Mouse (Mus musculus) olfactory bulb, adult 2 months (tissue): ENCODE data around the gene Sel1l2. TPM values are rescaled to one million over a fixed set of nuclear protein-coding genes. Genes with fewer than 3 reads are reported as not detected.
A peak's percentile ranks its signal among the peaks of the same experiment; 100 is the strongest.
"Not testable (repeated sequence)": the region's sequence is repeated elsewhere in the genome, so short reads cannot be mapped to it uniquely, and the experiment has no call there.

ENCODE experiments used
- H3K27ac ChIP-seq: fragments of 200-500 bp; 2 replicates; pipeline ENCODE4 v1.5.1; 2012; ENCODE audit warnings: low read depth, low read length; ENCODE audit not compliant: insufficient read depth
- H3K4me1 ChIP-seq: fragments of 200-500 bp; 2 replicates; pipeline ENCODE4 v1.6.1; 2012; ENCODE audit warnings: low read length; ENCODE audit not compliant: control insufficient read depth, insufficient read depth
- H3K4me3 ChIP-seq: fragments of 200-500 bp; 2 replicates; pipeline ENCODE4 v1.5.1; 2012; ENCODE audit warnings: mild to moderate bottlenecking, low read depth, low read length, moderate library complexity; ENCODE audit not compliant: insufficient read depth
- CTCF ChIP-seq: fragments of 200-500 bp; IDR thresholded peaks from 2 replicates; pipeline ENCODE4 v1.5.1; 2012; ENCODE audit warnings: low read depth, mild to moderate bottlenecking, low read length, moderate library complexity; ENCODE audit not compliant: insufficient read depth
- POLR2A ChIP-seq: fragments of 200-500 bp; IDR thresholded peaks from 2 replicates; pipeline ENCODE4 v1.6.1; 2012; ENCODE audit warnings: mild to moderate bottlenecking, low read depth, low read length, moderate library complexity; ENCODE audit not compliant: insufficient read depth
- WGBS: fragments of 180-500 bp; shearing (Covaris S2); methylation state at CpG from one replicate; pipeline ENCODE4 v1.1.7; 2018; 5-methylcytosine and 5-hydroxymethylcytosine counted together
- polyA plus RNA-seq: library from polyadenylated mRNA; stranded (reverse); fragments of >200 nt; gene quantifications from 2 replicates; pipeline ENCODE4 v1.2.4, GENCODE M21; 2012; ENCODE audit warnings: low replicate concordance; ENCODE audit not compliant: missing spikeins, insufficient read depth, insufficient read length

The Sel1l2 gene
- polyA plus RNA-seq, 1 experiment, result not detected

GRCm38 (mm10) chr2:140237245-140237644, 152.3 kb downstream of the Sel1l2 start:
- TF ChIP-seq POLR2A (no peak), CTCF (no peak)
- no peak overlapping the region; the same call in 1 of the 2 replicates for H3K4me3 ChIP-seq
- 57% methylated on average over 6 of the region's 6 CpGs for WGBS

DNA sequence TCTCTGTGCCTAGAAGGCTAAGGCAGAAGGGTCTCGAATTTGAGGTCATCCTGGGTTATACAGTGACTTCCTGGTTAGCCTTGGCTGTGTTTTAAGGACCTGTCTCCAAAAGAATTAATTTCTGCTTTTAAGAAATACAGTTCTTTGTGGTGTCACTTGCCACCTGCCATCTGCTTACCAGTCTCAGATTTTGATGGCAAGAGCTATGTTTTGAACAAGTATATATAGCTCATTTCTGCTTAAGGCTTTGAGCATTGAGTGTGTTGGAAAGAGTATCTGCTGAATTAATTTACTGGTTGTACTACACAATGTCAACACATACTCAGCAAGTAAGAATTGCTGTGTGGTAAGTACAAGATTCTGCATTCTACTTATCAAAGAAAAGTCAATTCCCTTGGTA, 159.2 kb downstream of the Sel1l2 start:
- no peaks in the 10 kb centered on the region for H3K4me1 ChIP-seq
- TF ChIP-seq POLR2A (no peak), CTCF (no peak)
- H3K4me3 ChIP-seq, result no peak overlapping the region
- 62% methylated on average over 1 of the region's 1 CpGs for WGBS
- H3K27ac ChIP-seq, result no peak overlapping the region

More at GRCm38 (mm10) chr2:140237245-140237644, 152.3 kb downstream of the Sel1l2 start:
- Histone ChIP-seq H3K4me1 (no peaks in the 10 kb centered on the region), H3K27ac (no peak overlapping the region)

GRCm38 (mm10) chr2:140220325-140220724, 169.2 kb downstream of the Sel1l2 start:
- Histone ChIP-seq H3K4me1 (no peaks in the 10 kb centered on the region), H3K4me3 (no peak overlapping the region), H3K27ac (no peak overlapping the region)
- no peak for TF ChIP-seq CTCF
- 76% methylated on average over 8 of the region's 8 CpGs for WGBS

DNA sequence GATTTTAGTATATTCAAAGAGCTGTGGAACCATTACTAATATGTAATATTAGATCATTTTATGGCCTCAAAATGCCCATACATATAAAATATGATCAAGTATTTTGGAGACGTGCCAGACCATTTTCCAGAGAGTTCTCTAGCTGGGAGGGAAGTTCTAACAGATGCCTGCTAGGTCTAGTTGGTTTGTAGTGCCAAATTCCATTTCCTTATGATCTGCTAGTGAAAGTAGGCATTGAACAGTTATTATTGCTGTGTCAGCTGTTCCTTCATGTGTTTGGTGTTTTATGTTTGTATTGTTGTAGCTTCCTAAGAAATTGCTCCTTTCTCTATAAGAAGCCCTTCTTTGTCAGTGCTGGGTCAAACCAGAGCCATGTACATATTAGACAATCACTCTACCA, 173.5 kb downstream of the Sel1l2 start:
- no peak overlapping the region for H3K4me3 ChIP-seq
- whole genome bisulfite sequencing, result 79% methylated on average over 1 of the region's 1 CpGs
- TF ChIP-seq CTCF (no peak), POLR2A (no peak)
- H3K27ac ChIP-seq, result no peak overlapping the region
- H3K4me1 ChIP-seq, result 0 out of 2 replicates have a peak, but pooled peaks cover 2% of the 10 kb centered on the region

GRCm38 (mm10) chr2:140215415-140215814, 174.1 kb downstream of the Sel1l2 start:
- TF ChIP-seq CTCF (no peak), POLR2A (no peak)
- no peak overlapping the region for H3K27ac ChIP-seq
- 69% methylated on average over 2 of the region's 2 CpGs for WGBS
- 0 out of 2 replicates have a peak, but pooled peaks cover 2% of the 10 kb centered on the region for H3K4me1 ChIP-seq
- no peak overlapping the region for H3K4me3 ChIP-seq

GRCm38 (mm10) chr2:140214519-140215027, 174.9 kb downstream of the Sel1l2 start:
- no peak overlapping the region for H3K27ac ChIP-seq
- no peak overlapping the region for H3K4me3 ChIP-seq
- 91% methylated on average over 4 of the region's 4 CpGs for WGBS
- TF ChIP-seq POLR2A, result no peak
- TF ChIP-seq CTCF, result no peak
- 0 out of 2 replicates have a peak, but pooled peaks cover 2% of the 10 kb centered on the region for H3K4me1 ChIP-seq

DNA sequence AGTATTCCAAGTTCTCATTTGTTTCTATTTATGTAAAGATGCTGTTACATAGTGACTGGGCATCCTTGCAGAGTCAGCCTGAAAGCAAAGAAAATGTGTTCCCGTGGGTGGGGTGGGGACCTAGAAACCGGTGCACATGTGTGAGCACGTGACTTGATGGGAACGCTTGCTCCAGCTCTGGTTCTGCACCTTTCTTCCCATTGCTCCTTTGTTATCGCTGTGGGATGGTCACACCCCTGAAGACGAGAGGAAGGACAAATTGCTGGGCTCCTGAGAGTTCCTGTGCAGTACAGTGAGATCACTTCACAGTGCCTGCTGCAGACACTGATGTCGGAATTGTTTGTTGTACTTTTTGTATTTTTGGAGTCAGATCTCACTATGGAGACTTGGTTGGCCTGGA, 185.8 kb downstream of the Sel1l2 start:
- no peak overlapping the region for H3K27ac ChIP-seq
- H3K4me3 ChIP-seq, result no peak overlapping the region
- WGBS, result 79% methylated on average over 7 of the region's 7 CpGs
- peaks cover 4% of the 10 kb centered on the region for H3K4me1 ChIP-seq
- TF ChIP-seq POLR2A (no peak), CTCF (no peak)

DNA sequence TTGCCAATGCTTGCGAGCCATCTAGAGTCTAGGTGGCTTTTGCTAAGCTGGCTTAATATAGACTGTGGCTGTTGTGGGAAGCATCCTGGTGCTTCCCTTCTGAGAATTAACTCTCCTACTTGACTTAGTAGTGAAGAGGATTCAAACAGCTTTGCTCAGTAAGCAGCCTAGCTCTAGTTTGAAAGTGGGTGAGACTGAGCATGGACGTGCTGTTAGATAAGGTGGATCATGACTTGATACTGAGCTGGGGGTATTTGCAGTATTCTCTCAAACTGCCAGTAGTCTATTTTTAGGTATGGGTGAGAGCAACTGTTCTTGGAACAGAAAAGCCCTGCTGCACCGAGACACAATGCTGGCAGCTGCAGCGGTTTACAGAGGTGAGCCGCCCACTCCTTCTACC, 186.9 kb downstream of the Sel1l2 start:
- Histone ChIP-seq H3K27ac (peak overlapping the region; percentile 64), H3K4me3 (no peak overlapping the region), H3K4me1 (peaks cover 5% of the 10 kb centered on the region)
- WGBS, result 50% methylated on average over 5 of the region's 5 CpGs
- TF ChIP-seq CTCF, result no peak
- no peak for TF ChIP-seq POLR2A

GRCm38 (mm10) chr2:140200713-140201112, 188.8 kb downstream of the Sel1l2 start:
- 77% methylated on average over 2 of the region's 2 CpGs for WGBS
- no peak for TF ChIP-seq CTCF
- no peak for TF ChIP-seq POLR2A
- no peak overlapping the region for H3K27ac ChIP-seq
- no peak overlapping the region for H3K4me3 ChIP-seq
- H3K4me1 ChIP-seq, result peaks cover 5% of the 10 kb centered on the region

DNA sequence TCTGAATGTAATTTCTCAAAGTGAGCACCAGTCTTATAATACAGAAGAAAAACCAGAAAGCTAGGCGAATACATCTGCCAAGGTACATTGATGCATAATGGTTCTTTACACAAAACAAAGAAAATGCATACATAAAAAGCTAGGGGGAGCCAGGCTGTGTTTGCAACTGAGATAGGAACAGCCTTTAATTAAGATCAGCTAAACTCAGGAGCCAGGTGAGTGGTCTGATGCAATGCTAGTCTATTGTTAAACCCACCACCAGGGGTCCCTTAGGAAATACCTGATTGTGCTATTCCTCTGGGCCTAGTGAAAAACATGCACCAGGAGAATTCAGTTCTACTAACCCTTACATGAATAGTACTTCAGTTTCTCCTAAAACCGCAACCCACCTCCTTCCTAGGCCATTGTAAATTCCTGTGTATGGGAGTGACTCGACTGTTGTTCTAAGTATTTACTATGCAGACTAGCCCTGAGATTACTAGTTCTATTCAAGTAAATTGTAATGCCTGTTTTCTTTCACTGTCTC, 203.8 kb downstream of the Sel1l2 start:
- not testable (repeated sequence) for H3K4me3 ChIP-seq, H3K27ac ChIP-seq, H3K4me1 ChIP-seq
- WGBS, result 80% methylated on average over 3 of the region's 3 CpGs

Other genes starting within 250 kb of the Sel1l2 start
- not detected in 2 replicates for gene Gm17374, start 237.7 kb downstream of the Sel1l2 start, polyA plus RNA-seq
- not detected in 2 replicates for gene Esf1, start 219.1 kb downstream of the Sel1l2 start, polyA plus RNA-seq
- not detected in 2 replicates for gene Ndufaf5, start 219.1 kb downstream of the Sel1l2 start, polyA plus RNA-seq
- gene Macrod2, start 5.6 kb upstream of the Sel1l2 start, polyA plus RNA-seq, result not detected in 2 replicates